Mouse (Mus musculus) stomach, postnatal 0 days (tissue): ENCODE results near the gene Tbccd1.

Experiments
- CTCF ChIP-seq: IDR thresholded peaks from 2 replicates; pipeline ENCODE4 v1.5.1; 2016; ENCODE audit warnings: antibody characterized with exemption, low read depth, mild to moderate bottlenecking, moderate library complexity
- EP300 ChIP-seq: optimal IDR thresholded peaks from 2 replicates; pipeline ENCODE3; 2016; ENCODE audit warnings: antibody characterized with exemption

- TF ChIP-seq CTCF (no peak), EP300 (no peak)
These were observed 67.5 kb downstream of the Tbccd1 start for GRCm38 (mm10) chr16:22789908-22790367.
